Mouse (Mus musculus): ENCODE measurements at regions not wholly inside any gene's neighbourhood (a gene's known extent, or its start where the extent isn't known, plus 50 kb on each side); places are given as distances from the start of the nearest gene placed in this dataset.

- Histone ChIP-seq H3K4me1 (replicated peaks) (peaks cover 14% of the 10 kb centered on the region), H3K4me2 (no peak overlapping the region), H3K9ac (no peak overlapping the region), H3K36me3 (no peaks in the 10 kb centered on the region), H3K4me3 (no peak overlapping the region), H3K27me3 (no peaks in the 10 kb centered on the region), H3K27ac (replicated peaks) (no peak overlapping the region), H3K9me3 (no peaks in the 10 kb centered on the region)
- ATAC-seq (ENCODE audit: low read depth), result no peak
- 61% methylated on average over 7 of the region's 7 CpGs for WGBS
Measured at GRCm38 (mm10) chr7:133459306-133459705, 142.7 kb downstream of the Tex36 start.

GRCm38 (mm10) chr7:133457436-133458324, 144.3 kb downstream of the Tex36 start:
- H3K9me3 ChIP-seq, result no peaks in the 10 kb centered on the region
- no peak for ATAC-seq (ENCODE audit: low read depth)
- no peak overlapping the region for H3K9ac ChIP-seq
- no peak overlapping the region for H3K4me3 ChIP-seq
- H3K27ac ChIP-seq (replicated peaks), result peak overlapping the region; percentile 0; the same call in 1 of the 2 replicates
- H3K4me2 ChIP-seq, result no peak overlapping the region
- H3K36me3 ChIP-seq, result no peaks in the 10 kb centered on the region
- H3K27me3 ChIP-seq, result no peaks in the 10 kb centered on the region
- peaks cover 14% of the 10 kb centered on the region for H3K4me1 ChIP-seq (replicated peaks)
- WGBS, result 51% methylated on average over 16 of the region's 16 CpGs

GRCm38 (mm10) chr7:133450246-133450645, 151.7 kb downstream of the Tex36 start:
- H3K27me3 ChIP-seq, result no peaks in the 10 kb centered on the region
- H3K9ac ChIP-seq, result no peak overlapping the region
- no peaks in the 10 kb centered on the region for H3K4me1 ChIP-seq (replicated peaks)
- no peak overlapping the region for H3K4me3 ChIP-seq
- no peak overlapping the region for H3K27ac ChIP-seq (replicated peaks)
- ATAC-seq (ENCODE audit: low read depth), result no peak
- H3K36me3 ChIP-seq, result no peaks in the 10 kb centered on the region
- WGBS, result 82% methylated on average over 7 of the region's 7 CpGs
- H3K4me2 ChIP-seq, result no peak overlapping the region
- no peaks in the 10 kb centered on the region for H3K9me3 ChIP-seq

GRCm38 (mm10) chr7:133447079-133447478, 154.9 kb downstream of the Tex36 start:
- Histone ChIP-seq H3K9ac (no peak overlapping the region), H3K4me1 (replicated peaks) (no peaks in the 10 kb centered on the region), H3K27ac (replicated peaks) (no peak overlapping the region), H3K36me3 (no peaks in the 10 kb centered on the region), H3K27me3 (no peaks in the 10 kb centered on the region), H3K4me3 (no peak overlapping the region), H3K4me2 (no peak overlapping the region), H3K9me3 (no peaks in the 10 kb centered on the region)
- no peak for ATAC-seq (ENCODE audit: low read depth)
- 58% methylated on average over 2 of the region's 2 CpGs for WGBS

- H3K4me1 ChIP-seq (replicated peaks), result peaks cover 18% of the 10 kb centered on the region
- H3K27ac ChIP-seq (replicated peaks), result no peak overlapping the region
- no peaks in the 10 kb centered on the region for H3K9me3 ChIP-seq
- no peak overlapping the region for H3K9ac ChIP-seq
- no peak overlapping the region for H3K4me3 ChIP-seq
- no peak for ATAC-seq (ENCODE audit: low read depth)
- no peaks in the 10 kb centered on the region for H3K36me3 ChIP-seq
- no peaks in the 10 kb centered on the region for H3K27me3 ChIP-seq
- no peak overlapping the region for H3K4me2 ChIP-seq
- WGBS, result 9% methylated on average over 4 of the region's 4 CpGs
Measured at GRCm38 (mm10) chr7:133441661-133442060, 160.3 kb downstream of the Tex36 start.

- ATAC-seq (ENCODE audit: low read depth), result no peak
- Histone ChIP-seq H3K27me3 (no peaks in the 10 kb centered on the region), H3K9me3 (no peaks in the 10 kb centered on the region), H3K4me2 (peak overlapping the region; percentile 26; the same call in 1 of the 2 replicates), H3K9ac (peak overlapping the region; percentile 2; the same call in 1 of the 2 replicates), H3K4me3 (no peak overlapping the region), H3K27ac (replicated peaks) (no peak overlapping the region), H3K4me1 (replicated peaks) (peaks cover 18% of the 10 kb centered on the region), H3K36me3 (no peaks in the 10 kb centered on the region)
- 44% methylated on average over 6 of the region's 6 CpGs for WGBS
Measured at GRCm38 (mm10) chr7:133441169-133441568, 160.8 kb downstream of the Tex36 start.

DNA sequence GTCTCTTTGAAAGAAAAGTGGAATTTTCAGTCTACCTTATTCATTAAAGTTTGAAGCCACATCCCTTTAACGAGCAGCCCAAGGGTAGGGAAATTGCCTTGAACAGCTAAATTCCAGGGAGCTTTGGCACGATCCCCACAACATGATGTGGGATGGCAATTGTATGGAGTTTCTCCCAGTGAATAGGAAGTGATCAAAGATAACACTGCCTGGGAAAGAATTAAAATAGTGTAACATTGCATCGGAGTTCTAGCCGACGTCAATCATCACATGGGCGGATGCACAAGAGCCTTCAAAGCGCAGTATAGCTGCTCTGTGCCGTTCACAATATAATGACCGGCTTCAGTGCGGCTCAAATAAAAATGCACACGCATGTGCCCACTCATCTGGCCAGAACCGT, 161.2 kb downstream of the Tex36 start:
- H3K9ac ChIP-seq, result no peak overlapping the region
- no peaks in the 10 kb centered on the region for H3K27me3 ChIP-seq
- no peaks in the 10 kb centered on the region for H3K9me3 ChIP-seq
- no peaks in the 10 kb centered on the region for H3K36me3 ChIP-seq
- 0 out of 2 replicates have a peak overlapping the region, but pooled peaks have one; percentile 2 for H3K27ac ChIP-seq (replicated peaks)
- ATAC-seq (ENCODE audit: low read depth), result no peak
- H3K4me3 ChIP-seq, result no peak overlapping the region
- WGBS, result 37% methylated on average over 12 of the region's 12 CpGs
- H3K4me1 ChIP-seq (replicated peaks), result peaks cover 18% of the 10 kb centered on the region
- H3K4me2 ChIP-seq, result peak overlapping the region; percentile 26

- no peaks in the 10 kb centered on the region for H3K27me3 ChIP-seq
- H3K9me3 ChIP-seq, result no peaks in the 10 kb centered on the region
- peaks cover 18% of the 10 kb centered on the region for H3K4me1 ChIP-seq (replicated peaks)
- 0 out of 2 replicates have a peak overlapping the region, but pooled peaks have one; percentile 2 for H3K27ac ChIP-seq (replicated peaks)
- H3K4me2 ChIP-seq, result no peak overlapping the region
- whole genome bisulfite sequencing, result 80% methylated on average over 6 of the region's 6 CpGs
- ATAC-seq (ENCODE audit: low read depth), result no peak
- no peak overlapping the region for H3K9ac ChIP-seq
- no peaks in the 10 kb centered on the region for H3K36me3 ChIP-seq
- no peak overlapping the region for H3K4me3 ChIP-seq
Measured at GRCm38 (mm10) chr7:133440086-133440485, 161.9 kb downstream of the Tex36 start.

DNA sequence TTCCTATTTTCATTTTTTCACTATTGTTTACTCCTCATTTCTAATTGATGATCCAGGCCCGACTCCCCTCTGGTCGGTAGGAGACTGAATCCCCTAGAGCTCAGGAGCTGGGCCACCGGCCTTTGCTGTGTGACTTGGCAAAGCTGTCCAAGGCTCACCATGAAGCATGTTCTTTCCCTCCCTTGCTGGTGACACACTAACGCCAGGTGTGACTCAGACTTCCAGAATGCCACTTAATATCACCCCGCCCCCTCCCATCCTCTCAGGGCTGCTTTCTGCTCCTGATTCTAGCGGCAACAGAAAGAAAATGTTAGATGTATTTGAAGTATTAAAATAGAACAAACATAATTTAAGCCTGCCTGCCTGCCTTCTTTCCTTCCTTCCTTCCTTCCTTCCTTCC, 163.3 kb downstream of the Tex36 start:
- no peaks in the 10 kb centered on the region for H3K9me3 ChIP-seq

DNA sequence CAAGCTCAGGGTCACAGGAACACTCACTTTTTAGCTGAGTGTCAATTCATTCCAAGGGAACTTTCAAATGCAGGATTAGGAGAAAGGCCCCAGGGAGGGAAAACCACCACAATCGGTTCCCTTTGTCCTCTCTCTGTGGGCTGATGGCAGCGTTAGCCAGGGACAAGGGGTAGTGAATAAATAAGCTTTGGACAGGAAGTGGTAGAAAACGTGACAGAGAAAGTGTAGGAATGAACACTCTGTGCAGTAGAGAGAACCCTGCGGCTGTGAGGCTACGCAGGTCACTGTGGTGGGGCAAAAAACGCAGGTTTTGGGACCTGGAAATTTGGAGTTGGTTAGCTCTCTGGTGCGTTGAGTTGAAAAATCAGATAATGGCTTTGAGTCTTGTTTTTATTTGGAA, 164.1 kb downstream of the Tex36 start:
- H3K9me3 ChIP-seq, result no peaks in the 10 kb centered on the region
- WGBS, result 23% methylated on average over 7 of the region's 7 CpGs
- no peak overlapping the region for H3K4me3 ChIP-seq
- no peak overlapping the region for H3K9ac ChIP-seq
- H3K27ac ChIP-seq (replicated peaks), result no peak overlapping the region
- H3K27me3 ChIP-seq, result no peaks in the 10 kb centered on the region
- H3K4me1 ChIP-seq (replicated peaks), result peaks cover 18% of the 10 kb centered on the region
- ATAC-seq (ENCODE audit: low read depth), result no peak
- H3K36me3 ChIP-seq, result no peaks in the 10 kb centered on the region
- no peak overlapping the region for H3K4me2 ChIP-seq

More for the DNA sequence above, 163.3 kb downstream of the Tex36 start:
- 64% methylated on average over 6 of the region's 6 CpGs for whole genome bisulfite sequencing
- Histone ChIP-seq H3K4me1 (replicated peaks) (peaks cover 18% of the 10 kb centered on the region), H3K9ac (no peak overlapping the region), H3K27ac (replicated peaks) (no peak overlapping the region), H3K4me2 (no peak overlapping the region), H3K4me3 (no peak overlapping the region), H3K27me3 (no peaks in the 10 kb centered on the region), H3K36me3 (no peaks in the 10 kb centered on the region)
- no peak for ATAC-seq (ENCODE audit: low read depth)

- Histone ChIP-seq H3K36me3 (no peaks in the 10 kb centered on the region), H3K4me2 (no peak overlapping the region), H3K27ac (replicated peaks) (no peak overlapping the region), H3K4me3 (no peak overlapping the region), H3K27me3 (no peaks in the 10 kb centered on the region), H3K9ac (no peak overlapping the region), H3K4me1 (replicated peaks) (peaks cover 6% of the 10 kb centered on the region), H3K9me3 (no peaks in the 10 kb centered on the region)
- no peak; the same call in 1 of the 2 replicates for ATAC-seq (ENCODE audit: low read depth)
- WGBS, result 72% methylated on average over 14 of the region's 14 CpGs
Measured at GRCm38 (mm10) chr7:133435596-133436357, 166.2 kb downstream of the Tex36 start.
